Mouse (Mus musculus) frontal cortex, adult 2 months (tissue): ENCODE data around the gene Olfr38. TPM values are rescaled to one million over a fixed set of nuclear protein-coding genes. Genes with fewer than 3 reads are reported as not detected.
A peak's percentile ranks its signal among the peaks of the same experiment; 100 is the strongest.

Experiments
- DNase-seq, 2 experiments: peaks; one replicate each; pipeline ENCODE4 v3.0.0; 2022; ENCODE audit warnings: low spot score in 1 of 2; ENCODE audit errors: extremely low spot score in 1 of 2
- polyA plus RNA-seq: library from polyadenylated mRNA; depleted of rRNA; stranded (reverse); fragments of >200 nt; gene quantifications from 2 replicates; pipeline ENCODE4 v1.2.3, GENCODE M21; 2012; rRNA removed

The Olfr38 gene
- polyA plus RNA-seq, result not detected in 2 replicates

- DNase-seq, result no peak
These were observed at the start of gene Olfr38 for GRCm38 (mm10) chr6:42756104-42756503. Gene Olfr38 (plus strand): TSS chr6:42756404.

GRCm38 (mm10) chr6:42709291-42710211 is 46.7 kb upstream of the Olfr38 start, which contains the start of gene Tcaf1:
Gene Tcaf1 (minus strand): TSS chr6:42710088.
- peak; percentile 92 to 93 for DNase-seq

- no peak for DNase-seq
These were observed 41.5 kb upstream of the Olfr38 start for GRCm38 (mm10) chr6:42714668-42715067.

- DNase-seq, result no peak
These were observed 38.2 kb upstream of the Olfr38 start for GRCm38 (mm10) chr6:42717973-42718372.

GRCm38 (mm10) chr6:42739071-42739470 is 17.1 kb upstream of the Olfr38 start, which contains the start of gene Olfr453:
Gene Olfr453 (plus strand): TSS chr6:42739371.
- no peak for DNase-seq

GRCm38 (mm10) chr6:42742303-42742702 is 13.9 kb upstream of the Olfr38 start:
- DNase-seq, result peak in 1 of 2 experiments; percentile 24

GRCm38 (mm10) chr6:42747846-42748245 is 8.4 kb upstream of the Olfr38 start:
- no peak for DNase-seq

- no peak for DNase-seq
These were observed 20.9 kb downstream of the Olfr38 start for GRCm38 (mm10) chr6:42777066-42777465.

GRCm38 (mm10) chr6:42784793-42785192 is 28.6 kb downstream of the Olfr38 start, which contains the start of gene Olfr452:
Gene Olfr452 (plus strand): TSS chr6:42785093.
- no peak for DNase-seq

GRCm38 (mm10) chr6:42790247-42790948 is 34.2 kb downstream of the Olfr38 start:
- DNase-seq, result no peak

GRCm38 (mm10) chr6:42790949-42791556 is 34.8 kb downstream of the Olfr38 start:
- DNase-seq, result peak in 1 of 2 experiments; percentile 25

- no peak for DNase-seq
These were observed 38.8 kb downstream of the Olfr38 start for GRCm38 (mm10) chr6:42794982-42795381.

GRCm38 (mm10) chr6:42811639-42812038 is 55.4 kb downstream of the Olfr38 start, which contains the start of gene Olfr450:
Gene Olfr450 (plus strand): TSS chr6:42811939.
- DNase-seq, result no peak

Other genes with a start within 250 kb of the Olfr38 start
- not detected in 2 replicates for gene Olfr455, start 208.8 kb upstream of the Olfr38 start, polyA plus RNA-seq
- not detected in 2 replicates for gene Tcaf3, start 158.7 kb upstream of the Olfr38 start, polyA plus RNA-seq
- gene Tcaf2, start 111.2 kb upstream of the Olfr38 start, polyA plus RNA-seq, result 0.62 and 0.63 TPM in 2 replicates
- 107 and 119 TPM in 2 replicates for gene Tcaf1, start 46.3 kb upstream of the Olfr38 start, polyA plus RNA-seq
- not detected in 2 replicates for gene Olfr453, start 17.0 kb upstream of the Olfr38 start, polyA plus RNA-seq
- not detected in 2 replicates for gene Olfr452, start 28.7 kb downstream of the Olfr38 start, polyA plus RNA-seq
- not detected in 2 replicates for gene Olfr450, start 55.5 kb downstream of the Olfr38 start, polyA plus RNA-seq
- 0.13 TPM in 1 of 2 replicates, not detected in the other for gene Olfr449, start 78.0 kb downstream of the Olfr38 start, polyA plus RNA-seq
- not detected in 2 replicates for gene Olfr448, start 134.0 kb downstream of the Olfr38 start, polyA plus RNA-seq
- not detected in 2 replicates for gene Olfr447, start 152.5 kb downstream of the Olfr38 start, polyA plus RNA-seq
- not detected in 2 replicates for gene Olfr446, start 165.0 kb downstream of the Olfr38 start, polyA plus RNA-seq
- gene Olfr444, start 192.7 kb downstream of the Olfr38 start, polyA plus RNA-seq, result not detected in 2 replicates